Mouse (Mus musculus): ENCODE results near the gene Fto. TPM values are rescaled to one million over a fixed set of nuclear protein-coding genes. Genes with fewer than 3 reads are reported as not detected.

The Fto gene
- total RNA-seq, 1 experiment from 2014 or later: 62.9 TPM

- ATAC-seq (replicated peaks in 1 of 2; ENCODE audit: insufficient read depth in 1 of 2, low FRiP score in 2 of 2, low TSS enrichment in 1 of 2, low read depth in 1 of 2, poor library complexity in 2 of 2, severe bottlenecking in 2 of 2): no peak
Measured at GRCm38 (mm10) chr8:91349816-91350215, 36.5 kb downstream of the Fto start.

- no peak for ATAC-seq (replicated peaks in 1 of 2; ENCODE audit: insufficient read depth in 1 of 2, low FRiP score in 2 of 2, low TSS enrichment in 1 of 2, low read depth in 1 of 2, poor library complexity in 2 of 2, severe bottlenecking in 2 of 2)
Measured at GRCm38 (mm10) chr8:91350628-91351027, 37.3 kb downstream of the Fto start.

- no peak for ATAC-seq (replicated peaks in 1 of 2; ENCODE audit: insufficient read depth in 1 of 2, low FRiP score in 2 of 2, low TSS enrichment in 1 of 2, low read depth in 1 of 2, poor library complexity in 2 of 2, severe bottlenecking in 2 of 2)
Measured at GRCm38 (mm10) chr8:91352598-91352997, 39.3 kb downstream of the Fto start.

GRCm38 (mm10) chr8:91353062-91353461 lies 39.7 kb downstream of the Fto start:
- peak in 1 of 2 experiments; percentile 46; a peak in 1 of 4 replicates for ATAC-seq (replicated peaks in 1 of 2; ENCODE audit: insufficient read depth in 1 of 2, low FRiP score in 2 of 2, low TSS enrichment in 1 of 2, low read depth in 1 of 2, poor library complexity in 2 of 2, severe bottlenecking in 2 of 2)

GRCm38 (mm10) chr8:91353907-91354306 lies 40.6 kb downstream of the Fto start:
- ATAC-seq (replicated peaks in 1 of 2; ENCODE audit: insufficient read depth in 1 of 2, low FRiP score in 2 of 2, low TSS enrichment in 1 of 2, low read depth in 1 of 2, poor library complexity in 2 of 2, severe bottlenecking in 2 of 2): no peak

- ATAC-seq (replicated peaks in 1 of 2; ENCODE audit: insufficient read depth in 1 of 2, low FRiP score in 2 of 2, low TSS enrichment in 1 of 2, low read depth in 1 of 2, poor library complexity in 2 of 2, severe bottlenecking in 2 of 2): no peak
Measured at GRCm38 (mm10) chr8:91355301-91355905, 42.1 kb downstream of the Fto start.

- ATAC-seq (replicated peaks in 1 of 2; ENCODE audit: insufficient read depth in 1 of 2, low FRiP score in 2 of 2, low TSS enrichment in 1 of 2, low read depth in 1 of 2, poor library complexity in 2 of 2, severe bottlenecking in 2 of 2): no peak
Measured at GRCm38 (mm10) chr8:91355956-91356699, 42.8 kb downstream of the Fto start.

- no peak for ATAC-seq (replicated peaks in 1 of 2; ENCODE audit: insufficient read depth in 1 of 2, low FRiP score in 2 of 2, low TSS enrichment in 1 of 2, low read depth in 1 of 2, poor library complexity in 2 of 2, severe bottlenecking in 2 of 2)
Measured at GRCm38 (mm10) chr8:91357493-91358014, 44.2 kb downstream of the Fto start.

GRCm38 (mm10) chr8:91358016-91358415 lies 44.7 kb downstream of the Fto start:
- ATAC-seq (replicated peaks in 1 of 2; ENCODE audit: insufficient read depth in 1 of 2, low FRiP score in 2 of 2, low TSS enrichment in 1 of 2, low read depth in 1 of 2, poor library complexity in 2 of 2, severe bottlenecking in 2 of 2): no peak

GRCm38 (mm10) chr8:91359511-91359910 lies 46.2 kb downstream of the Fto start:
- ATAC-seq (replicated peaks in 1 of 2; ENCODE audit: insufficient read depth in 1 of 2, low FRiP score in 2 of 2, low TSS enrichment in 1 of 2, low read depth in 1 of 2, poor library complexity in 2 of 2, severe bottlenecking in 2 of 2): no peak

- ATAC-seq (replicated peaks in 1 of 2; ENCODE audit: insufficient read depth in 1 of 2, low FRiP score in 2 of 2, low TSS enrichment in 1 of 2, low read depth in 1 of 2, poor library complexity in 2 of 2, severe bottlenecking in 2 of 2): peak; percentile 70 to 74
Measured at GRCm38 (mm10) chr8:91360644-91361357, 47.5 kb downstream of the Fto start.

- no peak for ATAC-seq (replicated peaks in 1 of 2; ENCODE audit: insufficient read depth in 1 of 2, low FRiP score in 2 of 2, low TSS enrichment in 1 of 2, low read depth in 1 of 2, poor library complexity in 2 of 2, severe bottlenecking in 2 of 2)
Measured at GRCm38 (mm10) chr8:91363272-91363860, 50.0 kb downstream of the Fto start.

- ATAC-seq (replicated peaks in 1 of 2; ENCODE audit: insufficient read depth in 1 of 2, low FRiP score in 2 of 2, low TSS enrichment in 1 of 2, low read depth in 1 of 2, poor library complexity in 2 of 2, severe bottlenecking in 2 of 2): no peak
Measured at GRCm38 (mm10) chr8:91364216-91364615, 50.9 kb downstream of the Fto start.

- no peak for ATAC-seq (replicated peaks in 1 of 2; ENCODE audit: insufficient read depth in 1 of 2, low FRiP score in 2 of 2, low TSS enrichment in 1 of 2, low read depth in 1 of 2, poor library complexity in 2 of 2, severe bottlenecking in 2 of 2)
Measured at GRCm38 (mm10) chr8:91365804-91366203, 52.5 kb downstream of the Fto start.

- no peak for ATAC-seq (replicated peaks in 1 of 2; ENCODE audit: insufficient read depth in 1 of 2, low FRiP score in 2 of 2, low TSS enrichment in 1 of 2, low read depth in 1 of 2, poor library complexity in 2 of 2, severe bottlenecking in 2 of 2)
Measured at GRCm38 (mm10) chr8:91370899-91371298, 57.6 kb downstream of the Fto start.

GRCm38 (mm10) chr8:91371995-91372394 lies 58.7 kb downstream of the Fto start:
- no peak for ATAC-seq (replicated peaks in 1 of 2; ENCODE audit: insufficient read depth in 1 of 2, low FRiP score in 2 of 2, low TSS enrichment in 1 of 2, low read depth in 1 of 2, poor library complexity in 2 of 2, severe bottlenecking in 2 of 2)

GRCm38 (mm10) chr8:91372780-91373577 lies 59.7 kb downstream of the Fto start:
- ATAC-seq (replicated peaks in 1 of 2; ENCODE audit: insufficient read depth in 1 of 2, low FRiP score in 2 of 2, low TSS enrichment in 1 of 2, low read depth in 1 of 2, poor library complexity in 2 of 2, severe bottlenecking in 2 of 2): no peak

Measured in hematopoietic stem cell, adult 5-6 weeks (primary cell).